Mouse (Mus musculus): ENCODE data around the gene Tnni3k. TPM values are rescaled to one million over a fixed set of nuclear protein-coding genes. Genes with fewer than 3 reads are reported as not detected.

The Tnni3k gene
- polyA plus RNA-seq, 1 experiment from 2014 or later, result not detected

GRCm38 (mm10) chr3:154885452-154885851, 169.8 kb downstream of the Tnni3k start:
- Histone ChIP-seq H3K27ac (no peak overlapping the region), H3K36me3 (ENCODE audit: inconsistent target) (no peaks in the 10 kb centered on the region), H3K4me3 (ENCODE audit: inconsistent target) (no peak overlapping the region), H3K79me2 (ENCODE audit: inconsistent target) (no peaks in the 10 kb centered on the region)
- WGBS (ENCODE audit: missing documents), result 41% methylated on average over 5 of the region's 5 CpGs

GRCm38 (mm10) chr3:154885048-154885447, 170.2 kb downstream of the Tnni3k start:
- 52% methylated on average over 5 of the region's 5 CpGs for WGBS (ENCODE audit: missing documents)
- H3K4me3 ChIP-seq (ENCODE audit: inconsistent target), result no peak overlapping the region
- H3K36me3 ChIP-seq (ENCODE audit: inconsistent target), result no peaks in the 10 kb centered on the region
- no peak overlapping the region for H3K27ac ChIP-seq
- no peaks in the 10 kb centered on the region for H3K79me2 ChIP-seq (ENCODE audit: inconsistent target)

GRCm38 (mm10) chr3:154881428-154881986, 173.7 kb downstream of the Tnni3k start:
- Histone ChIP-seq H3K27ac (no peak overlapping the region), H3K4me3 (ENCODE audit: inconsistent target) (no peak overlapping the region), H3K79me2 (ENCODE audit: inconsistent target) (no peaks in the 10 kb centered on the region), H3K36me3 (ENCODE audit: inconsistent target) (no peaks in the 10 kb centered on the region)
- 9% methylated on average over 2 of the region's 2 CpGs for WGBS (ENCODE audit: missing documents)

- H3K27ac ChIP-seq, result no peak overlapping the region
- H3K36me3 ChIP-seq (ENCODE audit: inconsistent target), result no peaks in the 10 kb centered on the region
- H3K4me3 ChIP-seq (ENCODE audit: inconsistent target), result no peak overlapping the region
- H3K79me2 ChIP-seq (ENCODE audit: inconsistent target), result no peaks in the 10 kb centered on the region
- 73% methylated on average over 4 of the region's 4 CpGs for WGBS (ENCODE audit: missing documents)
Measured at GRCm38 (mm10) chr3:154880536-154880939, 174.7 kb downstream of the Tnni3k start.

- H3K27ac ChIP-seq, result no peak overlapping the region
- no peak overlapping the region for H3K4me3 ChIP-seq (ENCODE audit: inconsistent target)
- 90% methylated on average over 5 of the region's 5 CpGs for WGBS (ENCODE audit: missing documents)
- H3K36me3 ChIP-seq (ENCODE audit: inconsistent target), result no peaks in the 10 kb centered on the region
- H3K79me2 ChIP-seq (ENCODE audit: inconsistent target), result no peaks in the 10 kb centered on the region
Measured at GRCm38 (mm10) chr3:154880108-154880507, 175.1 kb downstream of the Tnni3k start.

GRCm38 (mm10) chr3:154879515-154879914, 175.7 kb downstream of the Tnni3k start:
- no peak overlapping the region for H3K4me3 ChIP-seq (ENCODE audit: inconsistent target)

GRCm38 (mm10) chr3:154879080-154879479, 176.1 kb downstream of the Tnni3k start:
- Histone ChIP-seq H3K79me2 (ENCODE audit: inconsistent target) (no peaks in the 10 kb centered on the region), H3K4me3 (ENCODE audit: inconsistent target) (no peak overlapping the region), H3K27ac (no peak overlapping the region), H3K36me3 (ENCODE audit: inconsistent target) (no peaks in the 10 kb centered on the region)
- 85% methylated on average over 1 of the region's 1 CpGs for WGBS (ENCODE audit: missing documents)

More at GRCm38 (mm10) chr3:154879515-154879914, 175.7 kb downstream of the Tnni3k start:
- Histone ChIP-seq H3K27ac (no peak overlapping the region), H3K36me3 (ENCODE audit: inconsistent target) (no peaks in the 10 kb centered on the region), H3K79me2 (ENCODE audit: inconsistent target) (no peaks in the 10 kb centered on the region)
- 63% methylated on average over 2 of the region's 2 CpGs for WGBS (ENCODE audit: missing documents)

- H3K27ac ChIP-seq, result no peak overlapping the region
- no peaks in the 10 kb centered on the region for H3K36me3 ChIP-seq (ENCODE audit: inconsistent target)
- no peaks in the 10 kb centered on the region for H3K79me2 ChIP-seq (ENCODE audit: inconsistent target)
- H3K4me3 ChIP-seq (ENCODE audit: inconsistent target), result no peak overlapping the region
- 90% methylated on average over 4 of the region's 4 CpGs for WGBS (ENCODE audit: missing documents)
Measured at GRCm38 (mm10) chr3:154868807-154869206, 186.4 kb downstream of the Tnni3k start.

- H3K27ac ChIP-seq, result no peak overlapping the region
- 92% methylated on average over 6 of the region's 6 CpGs for WGBS (ENCODE audit: missing documents)
- no peaks in the 10 kb centered on the region for H3K36me3 ChIP-seq (ENCODE audit: inconsistent target)
- no peak overlapping the region for H3K4me3 ChIP-seq (ENCODE audit: inconsistent target)
- H3K79me2 ChIP-seq (ENCODE audit: inconsistent target), result no peaks in the 10 kb centered on the region
Measured at GRCm38 (mm10) chr3:154861921-154862320, 193.3 kb downstream of the Tnni3k start.

GRCm38 (mm10) chr3:154859721-154860120, 195.5 kb downstream of the Tnni3k start:
- H3K79me2 ChIP-seq (ENCODE audit: inconsistent target), result no peaks in the 10 kb centered on the region
- no peak overlapping the region for H3K4me3 ChIP-seq (ENCODE audit: inconsistent target)
- H3K36me3 ChIP-seq (ENCODE audit: inconsistent target), result no peaks in the 10 kb centered on the region
- 56% methylated on average over 3 of the region's 3 CpGs for WGBS (ENCODE audit: missing documents)
- H3K27ac ChIP-seq, result no peak overlapping the region

- Histone ChIP-seq H3K27ac (no peak overlapping the region), H3K36me3 (ENCODE audit: inconsistent target) (no peaks in the 10 kb centered on the region), H3K4me3 (ENCODE audit: inconsistent target) (no peak overlapping the region), H3K79me2 (ENCODE audit: inconsistent target) (no peaks in the 10 kb centered on the region)
- WGBS (ENCODE audit: missing documents), result 51% methylated on average over 6 of the region's 6 CpGs
Measured at GRCm38 (mm10) chr3:154853257-154853656, 201.9 kb downstream of the Tnni3k start.

GRCm38 (mm10) chr3:154852281-154852680, 202.9 kb downstream of the Tnni3k start:
- Histone ChIP-seq H3K36me3 (ENCODE audit: inconsistent target) (no peaks in the 10 kb centered on the region), H3K79me2 (ENCODE audit: inconsistent target) (no peaks in the 10 kb centered on the region), H3K4me3 (ENCODE audit: inconsistent target) (no peak overlapping the region), H3K27ac (no peak overlapping the region)
- WGBS (ENCODE audit: missing documents), result 90% methylated on average over 3 of the region's 3 CpGs

- WGBS (ENCODE audit: missing documents), result 50% methylated on average over 7 of the region's 7 CpGs
- H3K27ac ChIP-seq, result no peak overlapping the region
- H3K36me3 ChIP-seq (ENCODE audit: inconsistent target), result no peaks in the 10 kb centered on the region
- H3K79me2 ChIP-seq (ENCODE audit: inconsistent target), result no peaks in the 10 kb centered on the region
- H3K4me3 ChIP-seq (ENCODE audit: inconsistent target), result no peak overlapping the region
Measured at GRCm38 (mm10) chr3:154842247-154842646, 213.0 kb downstream of the Tnni3k start.

GRCm38 (mm10) chr3:154841076-154841475, 214.1 kb downstream of the Tnni3k start:
- no peaks in the 10 kb centered on the region for H3K79me2 ChIP-seq (ENCODE audit: inconsistent target)
- no peaks in the 10 kb centered on the region for H3K36me3 ChIP-seq (ENCODE audit: inconsistent target)
- H3K27ac ChIP-seq, result no peak overlapping the region
- 73% methylated on average over 1 of the region's 1 CpGs for WGBS (ENCODE audit: missing documents)
- no peak overlapping the region for H3K4me3 ChIP-seq (ENCODE audit: inconsistent target)

GRCm38 (mm10) chr3:154837861-154838260, 217.3 kb downstream of the Tnni3k start:
- WGBS (ENCODE audit: missing documents), result 95% methylated on average over 11 of the region's 11 CpGs
- Histone ChIP-seq H3K4me3 (ENCODE audit: inconsistent target) (no peak overlapping the region), H3K79me2 (ENCODE audit: inconsistent target) (no peaks in the 10 kb centered on the region), H3K27ac (no peak overlapping the region), H3K36me3 (ENCODE audit: inconsistent target) (no peaks in the 10 kb centered on the region)

GRCm38 (mm10) chr3:154836137-154836536, 219.1 kb downstream of the Tnni3k start:
- 76% methylated on average over 3 of the region's 3 CpGs for WGBS (ENCODE audit: missing documents)
- Histone ChIP-seq H3K79me2 (ENCODE audit: inconsistent target) (no peaks in the 10 kb centered on the region), H3K4me3 (ENCODE audit: inconsistent target) (no peak overlapping the region), H3K36me3 (ENCODE audit: inconsistent target) (no peaks in the 10 kb centered on the region), H3K27ac (no peak overlapping the region)
